Mouse (Mus musculus) natural killer cell, adult 2 months (primary cell): ENCODE results near the gene Capn1.

Experiments
- DNase-seq, 2 experiments: peaks; one replicate each; pipeline ENCODE4 v3.0.0; 2022; ENCODE audit warnings: low spot score in 2 of 2

The Capn1 gene

DNA sequence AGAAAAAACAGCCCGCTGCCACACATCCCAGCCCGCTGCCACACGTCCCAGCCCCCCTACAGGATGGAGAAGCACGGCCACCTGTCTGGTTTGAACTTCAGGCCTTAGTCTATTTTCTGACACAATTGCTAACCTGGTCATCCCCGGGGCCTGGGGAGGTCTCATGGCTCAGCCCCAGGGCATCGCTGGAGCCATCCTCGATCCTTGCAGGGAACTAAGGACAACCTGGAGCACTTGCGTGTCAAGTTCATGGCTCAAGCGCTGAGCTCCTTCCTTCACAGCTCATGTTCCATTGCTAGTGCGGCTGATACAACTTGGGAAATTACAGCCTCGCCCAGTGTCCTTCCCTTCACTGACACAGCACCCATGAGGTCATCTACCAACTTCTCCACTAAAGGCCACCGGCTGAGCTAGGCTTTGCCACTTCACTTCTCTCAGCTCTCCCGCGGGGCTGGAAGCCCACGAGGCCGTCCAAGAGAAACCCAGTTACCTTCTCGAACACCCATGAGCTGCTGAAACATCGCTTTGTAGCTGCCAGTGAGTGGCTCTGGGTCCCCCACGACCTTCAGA is 62.4 kb downstream of the Capn1 start:
- DNase-seq, result no peak

DNA sequence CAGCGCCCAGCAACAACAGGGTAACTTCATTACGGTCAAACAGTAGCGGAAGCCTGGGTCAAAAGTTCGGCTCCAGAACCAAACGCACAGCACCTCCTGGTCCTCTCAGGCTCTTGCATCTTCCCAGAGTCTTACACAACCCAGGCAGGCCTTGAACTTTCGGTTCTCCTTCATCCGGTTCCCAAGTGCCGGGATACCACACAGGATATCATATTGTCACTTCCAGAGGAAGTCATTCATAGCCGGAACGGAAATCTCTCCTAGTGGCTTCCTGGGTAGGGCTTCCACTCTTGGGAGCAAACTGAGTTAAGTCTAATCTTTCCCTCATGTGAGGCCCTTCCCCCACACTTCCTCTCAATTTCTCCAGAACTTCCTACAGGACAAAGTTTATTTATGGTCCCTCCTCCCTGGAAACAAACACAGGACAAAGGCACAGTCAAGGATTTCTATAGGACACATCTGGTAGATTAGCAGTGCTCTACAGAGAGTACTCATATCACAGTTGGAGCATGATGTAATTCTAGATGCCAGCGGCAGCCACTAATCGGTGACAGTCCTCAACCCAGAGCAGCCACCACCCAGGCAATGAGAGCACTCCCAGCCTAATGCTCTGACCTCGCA is 63.5 kb downstream of the Capn1 start:
- no peak for DNase-seq

DNA sequence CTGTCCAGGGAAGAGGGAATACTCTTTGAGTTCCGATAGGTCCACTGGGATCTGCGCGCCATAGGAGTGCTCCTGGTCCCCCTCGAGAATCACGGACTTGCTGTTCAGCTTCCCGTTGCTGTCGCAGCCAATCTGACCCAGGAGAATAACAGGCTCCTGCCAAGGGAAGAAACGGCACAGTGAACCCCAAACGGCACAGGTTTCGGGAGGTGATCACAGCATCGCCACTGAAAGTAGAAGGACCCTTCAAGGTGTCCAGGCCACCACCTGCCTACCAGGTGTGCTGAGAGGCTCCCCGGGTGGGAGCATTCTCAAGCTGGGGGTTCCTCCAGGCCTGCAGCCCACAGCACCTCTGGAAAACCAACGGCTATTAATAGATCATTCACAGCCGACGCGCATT is 64.1 kb downstream of the Capn1 start:
- no peak for DNase-seq

DNA sequence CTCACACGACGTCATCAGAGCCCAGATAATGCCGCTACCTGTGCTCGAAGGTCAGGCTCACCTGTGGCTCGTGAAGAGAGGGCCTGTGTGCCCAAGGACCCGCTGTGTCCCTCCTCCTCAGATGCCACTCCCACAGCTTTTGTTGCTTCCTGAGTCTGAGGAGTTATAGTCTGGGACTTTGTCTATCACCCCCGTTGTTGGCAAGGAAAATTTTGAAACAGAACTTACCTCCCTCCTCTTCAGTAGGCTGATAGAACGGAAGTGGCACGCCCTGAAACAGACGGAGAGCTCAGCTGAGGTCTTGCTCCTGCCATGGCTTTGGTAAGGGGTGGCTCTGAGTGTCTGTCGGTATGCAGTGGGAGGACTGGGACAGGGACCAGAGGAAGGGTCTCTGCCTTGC is 65.5 kb downstream of the Capn1 start:
- DNase-seq, result no peak

DNA sequence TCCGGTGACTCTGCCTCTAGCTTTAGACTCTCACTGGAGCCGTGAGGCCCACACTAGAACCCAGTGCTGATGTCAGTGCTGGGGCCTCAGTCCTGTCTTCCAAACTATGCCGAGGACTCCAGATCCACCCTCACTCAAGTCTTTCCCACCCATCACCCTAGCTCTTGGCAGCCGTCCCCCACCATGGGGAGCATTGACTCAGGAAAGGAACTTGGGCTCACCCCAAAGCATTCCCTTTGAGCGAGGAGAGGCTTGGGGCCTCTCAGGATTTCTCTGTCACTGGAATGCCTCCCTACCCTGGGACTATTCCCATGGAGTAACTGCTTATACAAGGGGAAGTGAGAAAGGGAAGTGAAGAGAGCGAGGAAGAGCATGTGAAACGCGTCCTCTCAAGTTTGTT is 69.8 kb downstream of the Capn1 start:
- no peak for DNase-seq

DNA sequence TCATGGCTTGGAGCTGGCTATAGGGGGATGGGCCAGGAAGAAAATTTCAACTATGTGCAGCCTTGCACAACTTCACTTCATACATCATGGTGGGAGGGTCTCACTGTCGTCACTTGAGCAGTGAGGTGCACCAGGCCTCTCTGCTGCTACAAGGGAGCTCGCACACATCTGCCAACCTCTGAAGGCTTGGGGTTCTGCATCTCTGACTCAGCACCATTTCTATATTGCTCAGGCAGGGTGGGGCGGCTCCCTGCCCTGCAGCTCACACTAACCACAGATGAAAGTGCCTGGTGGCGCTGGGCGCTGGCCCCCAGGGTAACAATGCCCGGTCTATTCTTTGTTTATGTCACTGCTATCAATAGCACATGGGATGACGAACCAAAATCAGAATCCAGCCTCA is 70.7 kb downstream of the Capn1 start:
- DNase-seq, result no peak

DNA sequence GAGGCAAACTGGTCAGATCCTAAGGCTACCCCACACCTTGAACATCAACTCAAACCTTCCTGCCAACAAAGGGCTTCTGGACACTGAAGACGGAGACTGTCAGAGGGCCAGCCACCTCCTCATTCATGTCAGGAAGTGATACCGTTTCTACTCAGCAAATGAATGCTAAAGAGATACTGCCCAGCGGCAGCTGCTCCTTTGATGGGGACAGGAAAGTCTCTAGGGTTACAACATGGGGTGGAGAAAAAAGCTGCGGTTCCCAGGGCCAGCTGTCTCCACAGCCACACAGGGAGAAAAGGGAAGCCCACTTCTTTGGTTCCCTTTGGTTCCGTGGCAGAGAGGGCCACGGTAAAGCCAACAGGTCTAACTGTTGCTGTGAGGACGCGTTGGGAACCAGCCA is 71.6 kb downstream of the Capn1 start:
- DNase-seq, result no peak

DNA sequence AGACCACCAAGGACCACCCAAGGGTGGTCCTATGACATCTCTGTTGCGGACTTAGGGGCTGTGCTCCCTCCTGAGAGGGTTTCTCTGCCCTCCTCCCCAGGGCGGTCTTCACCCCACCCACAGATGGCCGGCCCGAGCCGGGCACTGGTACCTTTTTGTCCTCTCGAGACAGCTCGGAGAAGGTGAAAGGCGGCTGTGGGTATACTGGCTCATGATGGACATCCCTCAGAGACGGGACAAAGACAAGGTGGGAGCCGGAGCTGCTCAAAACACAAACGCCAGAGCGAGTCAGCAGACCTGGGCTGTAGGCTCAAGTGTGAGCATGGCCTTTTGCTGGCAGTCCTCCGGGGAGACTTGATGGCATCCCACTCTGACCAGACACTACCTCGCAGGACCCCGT is 72.3 kb downstream of the Capn1 start:
- DNase-seq, result no peak

DNA sequence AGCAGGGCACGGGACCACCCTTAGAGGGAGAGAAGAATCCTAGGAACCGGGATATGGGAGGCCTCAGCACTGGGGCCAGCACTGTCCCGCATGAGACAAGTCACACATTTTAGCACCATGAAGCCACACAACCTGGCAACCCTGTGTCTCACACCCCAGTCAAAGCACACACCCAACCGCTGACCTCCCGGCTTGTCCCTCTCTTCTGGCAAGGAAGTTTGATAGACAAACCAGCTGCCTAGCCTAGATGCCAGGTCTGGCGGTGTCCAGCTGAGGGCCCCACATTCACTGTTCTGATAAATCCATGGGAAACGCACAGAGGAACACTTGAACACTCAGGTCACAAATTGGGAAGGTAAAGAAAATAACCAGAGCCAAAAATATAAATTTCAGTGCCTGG is 73.1 kb downstream of the Capn1 start:
- DNase-seq, result no peak

DNA sequence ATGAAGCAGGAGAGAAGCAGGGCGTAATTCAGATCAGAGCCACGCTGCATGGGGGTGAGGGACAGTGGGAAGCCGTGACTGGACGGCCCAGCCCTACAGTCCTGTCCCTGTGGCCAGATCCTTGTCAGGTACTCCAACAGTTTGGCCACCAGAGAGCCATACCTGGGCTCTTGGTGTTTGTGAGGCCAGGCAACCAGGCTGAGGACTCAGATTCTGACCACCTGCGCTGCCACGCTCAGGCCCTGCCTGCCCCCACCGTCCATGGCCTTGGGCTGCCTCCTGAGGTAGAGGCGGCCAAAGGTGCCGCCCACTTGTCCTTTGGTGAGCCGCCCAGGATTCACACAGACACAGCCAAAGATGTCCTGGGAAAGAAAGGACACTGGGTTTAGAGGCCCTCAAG is 75.0 kb downstream of the Capn1 start:
- no peak for DNase-seq

DNA sequence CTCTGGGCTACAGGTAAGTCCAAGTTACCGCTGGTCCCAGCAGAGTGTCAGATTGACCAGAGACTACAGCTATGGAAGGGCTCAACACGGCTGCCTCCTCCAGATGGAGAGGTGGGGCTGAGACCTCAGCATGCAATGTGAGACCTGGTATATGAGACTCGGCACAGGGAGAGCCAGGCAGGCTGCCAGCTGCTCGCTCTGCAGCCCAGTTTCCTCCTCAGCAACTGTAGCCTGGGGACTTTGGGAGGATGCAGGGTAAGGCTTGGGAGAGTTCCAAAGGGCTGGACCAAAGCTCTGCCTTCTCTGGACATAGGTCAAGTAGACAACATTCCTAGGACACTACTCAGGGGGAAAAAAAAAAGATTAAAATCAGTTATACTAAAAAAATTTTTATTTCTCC is 75.5 kb downstream of the Capn1 start:
- DNase-seq, result no peak

DNA sequence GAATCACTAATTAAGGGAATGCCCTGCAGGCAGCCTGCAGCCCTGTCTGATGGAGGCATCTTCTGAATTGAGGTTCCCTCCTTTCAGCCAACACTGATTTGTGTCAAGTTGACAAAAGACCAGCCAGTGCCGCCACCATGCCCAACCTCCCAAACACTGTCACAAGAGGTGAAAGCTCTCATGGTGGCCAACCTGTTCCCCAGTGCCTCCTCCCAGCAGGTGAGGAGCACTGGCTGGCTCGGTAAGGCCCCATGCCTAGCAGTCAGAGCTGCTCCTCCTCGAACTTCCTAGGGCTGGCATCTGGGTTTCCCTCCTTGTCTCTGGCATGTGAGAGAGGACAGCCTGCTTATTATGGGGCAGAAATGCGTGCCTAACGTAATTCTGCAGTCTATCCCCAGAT is 76.0 kb downstream of the Capn1 start:
- no peak for DNase-seq
